Mouse (Mus musculus) cerebellum, adult 2 months (tissue): ENCODE data around the gene Gjb5.

Experiments
- CTCF ChIP-seq: fragments of 200-500 bp; IDR thresholded peaks from 2 replicates; pipeline ENCODE4 v1.5.1; 2011; ENCODE audit warnings: low read depth, mild to moderate bottlenecking, control low read depth, low read length, moderate library complexity, borderline replicate concordance; ENCODE audit not compliant: insufficient read depth
- POLR2A ChIP-seq: fragments of 200-500 bp; IDR thresholded peaks from 2 replicates; pipeline ENCODE4 v1.6.1; 2011; ENCODE audit warnings: low read length, control low read depth, borderline replicate concordance; ENCODE audit not compliant: insufficient read depth

DNA sequence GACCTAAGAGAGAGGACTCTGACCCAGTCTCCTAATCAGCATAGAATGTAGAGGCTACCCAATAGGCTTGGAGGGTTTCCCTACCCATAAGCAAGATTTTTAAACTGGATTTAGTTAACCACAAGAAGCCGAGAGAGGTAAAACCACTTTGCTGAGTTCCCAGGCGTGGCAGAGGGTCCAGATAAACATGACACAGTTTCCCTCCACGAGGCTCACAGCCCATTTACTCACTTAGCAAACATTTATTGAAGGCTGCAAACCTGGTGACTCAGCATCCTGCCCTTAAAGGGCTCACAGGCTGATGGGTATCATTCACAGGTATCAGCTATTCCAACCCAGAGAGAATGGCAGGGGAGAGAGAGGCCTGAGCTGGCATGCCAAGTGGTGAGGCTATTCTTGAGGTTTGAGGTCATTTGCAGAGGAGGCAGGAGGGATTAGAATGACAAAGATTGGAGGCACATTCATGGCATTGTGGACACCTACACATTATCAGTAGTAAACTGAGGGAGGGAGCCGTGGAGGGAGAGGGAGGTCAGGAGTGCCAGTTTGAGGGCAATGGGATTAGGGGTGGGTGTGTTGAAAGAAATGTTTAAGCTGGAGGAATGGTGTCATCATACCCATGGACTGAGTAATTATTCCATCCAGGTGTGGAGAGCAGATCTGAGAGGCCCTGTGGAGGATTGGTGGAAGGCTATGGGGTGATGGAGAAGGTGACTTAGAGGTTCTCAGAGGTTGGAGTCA, 8.3 kb downstream of the Gjb5 start:
- TF ChIP-seq CTCF (no peak), POLR2A (no peak)
